Mouse (Mus musculus) intestine, postnatal 0 days (tissue): ENCODE results near the gene Exoc3l2. TPM values are rescaled to one million over a fixed set of nuclear protein-coding genes. Genes with fewer than 3 reads are reported as not detected.

Experiments used
- ATAC-seq: fragments of 200-750 bp; cut with Nextera tagmentation; 2 replicates; pipeline ENCODE4 v1.8.0; 2017; ENCODE audit warnings: mild to moderate bottlenecking, moderate TSS enrichment, moderate library complexity
- H3K27ac ChIP-seq: fragments of 300-500 bp; sonication (generic); 2 replicates; pipeline ENCODE4 v1.5.1; 2014; ENCODE audit warnings: mild to moderate bottlenecking, low read depth, low read length, moderate library complexity
- H3K27me3 ChIP-seq: fragments of 300-500 bp; sonication (generic); replicated peaks from 2 replicates; pipeline ENCODE4 v1.6.1; 2014; ENCODE audit warnings: low read length, mixed read lengths; ENCODE audit not compliant: control insufficient read depth, insufficient read depth
- H3K36me3 ChIP-seq: fragments of 300-500 bp; sonication (generic); 2 replicates; pipeline ENCODE4 v1.6.1; 2014; ENCODE audit warnings: mild to moderate bottlenecking, moderate library complexity; ENCODE audit not compliant: control insufficient read depth, insufficient read depth
- H3K4me1 ChIP-seq: fragments of 300-500 bp; sonication (generic); replicated peaks from 2 replicates; pipeline ENCODE4 v1.6.1; 2014; ENCODE audit warnings: antibody characterized with exemption, low read length, mixed read lengths; ENCODE audit not compliant: control insufficient read depth, insufficient read depth
- H3K4me2 ChIP-seq: fragments of 300-500 bp; sonication (generic); replicated peaks from 2 replicates; pipeline ENCODE4 v1.6.1; 2014; ENCODE audit warnings: low read depth, mild to moderate bottlenecking, moderate library complexity
- H3K4me3 ChIP-seq: fragments of 300-500 bp; sonication (generic); 2 replicates; pipeline ENCODE4 v1.5.1; 2014; ENCODE audit warnings: low read depth, low read length
- H3K9ac ChIP-seq: fragments of 300-500 bp; sonication (generic); 2 replicates; pipeline ENCODE4 v1.6.1; 2014; ENCODE audit warnings: mild to moderate bottlenecking, low read depth, low read length
- H3K9me3 ChIP-seq: fragments of 300-500 bp; sonication (generic); 2 replicates; pipeline ENCODE4 v1.6.1; 2016; ENCODE audit warnings: mixed run types; ENCODE audit not compliant: control insufficient read depth
- CTCF ChIP-seq: sonication (generic); IDR thresholded peaks from 2 replicates; pipeline ENCODE4 v1.5.1; 2016; ENCODE audit warnings: low read depth, mild to moderate bottlenecking, control low read depth, antibody characterized with exemption, moderate library complexity
- WGBS: fragments of 180-500 bp; shearing (Covaris S2); extraction: QIAGEN DNeasy Blood & Tissue Kit; methylation state at CpG from one replicate; pipeline ENCODE4 v1.1.7; 2014; 5-methylcytosine and 5-hydroxymethylcytosine counted together
- polyA plus RNA-seq: library from polyadenylated mRNA; unstranded; fragments of >200 nt; fragmentation: Nextera tagmentation; extraction: Ambion mirVana; gene quantifications from 2 replicates; pipeline ENCODE4 v1.2.1, GENCODE M21; 2015

Exoc3l2 gene
- polyA plus RNA-seq, 1 experiment from 2014 or later, result 1.1 TPM

- Histone ChIP-seq H3K4me1 (no peaks in the 10 kb centered on the region), H3K4me2 (no peak overlapping the region), H3K27me3 (no peaks in the 10 kb centered on the region), H3K27ac (no peak overlapping the region), H3K4me3 (no peak overlapping the region), H3K9me3 (no peaks in the 10 kb centered on the region), H3K9ac (no peak overlapping the region), H3K36me3 (no peaks in the 10 kb centered on the region)
- 60% methylated on average over 8 of the region's 8 CpGs for WGBS
- ATAC-seq, result 0 out of 2 replicates have a peak, but pooled peaks have one; percentile 14
- TF ChIP-seq CTCF, result no peak
Observed at GRCm38 (mm10) chr7:19542155-19542691, 79.1 kb downstream of the Exoc3l2 start.

- TF ChIP-seq CTCF, result peak; percentile 68
- Histone ChIP-seq H3K9me3 (no peaks in the 10 kb centered on the region), H3K27ac (no peak overlapping the region), H3K27me3 (no peaks in the 10 kb centered on the region), H3K9ac (no peak overlapping the region), H3K4me3 (no peak overlapping the region), H3K4me2 (no peak overlapping the region), H3K36me3 (no peaks in the 10 kb centered on the region), H3K4me1 (0 out of 2 replicates have a peak, but pooled peaks cover 6% of the 10 kb centered on the region)
- 37% methylated on average over 6 of the region's 6 CpGs for WGBS
- no peak for ATAC-seq
Observed at GRCm38 (mm10) chr7:19543584-19543983, 80.5 kb downstream of the Exoc3l2 start.

GRCm38 (mm10) chr7:19546007-19546406 lies 82.9 kb downstream of the Exoc3l2 start:
- Histone ChIP-seq H3K27ac (no peak overlapping the region), H3K9ac (no peak overlapping the region), H3K4me3 (no peak overlapping the region), H3K27me3 (no peaks in the 10 kb centered on the region), H3K4me1 (0 out of 2 replicates have a peak, but pooled peaks cover 6% of the 10 kb centered on the region), H3K4me2 (no peak overlapping the region), H3K9me3 (no peaks in the 10 kb centered on the region), H3K36me3 (no peaks in the 10 kb centered on the region; the same call in 1 of the 2 replicates)
- TF ChIP-seq CTCF, result no peak
- ATAC-seq, result peak; percentile 27; the same call in 1 of the 2 replicates
- WGBS, result 15% methylated on average over 3 of the region's 3 CpGs

Other genes with a start within 250 kb of the Exoc3l2 start
- gene Opa3, start 235.0 kb upstream of the Exoc3l2 start, polyA plus RNA-seq, result 26.5 and 27.5 TPM in 2 replicates
- gene Vasp, start 191.5 kb upstream of the Exoc3l2 start, polyA plus RNA-seq, result 98.5 and 106 TPM in 2 replicates
- 0.12 and 0.14 TPM in 2 replicates for gene Ppm1n, start 183.3 kb upstream of the Exoc3l2 start, polyA plus RNA-seq
- gene Rtn2, start 180.7 kb upstream of the Exoc3l2 start, polyA plus RNA-seq, result 7.1 and 9.3 TPM in 2 replicates
- 0.12 and 0.54 TPM in 2 replicates for gene Fosb, start 153.3 kb upstream of the Exoc3l2 start, polyA plus RNA-seq
- gene Ercc1, start 118.6 kb upstream of the Exoc3l2 start, polyA plus RNA-seq, result 22.1 and 27.1 TPM in 2 replicates
- 8.3 and 9.7 TPM in 2 replicates for gene Cd3eap, start 103.8 kb upstream of the Exoc3l2 start, polyA plus RNA-seq
- gene Ppp1r13l, start 103.6 kb upstream of the Exoc3l2 start, polyA plus RNA-seq, result 1.4 TPM in 2 replicates
- 6.2 and 8.7 TPM in 2 replicates for gene Ercc2, start 81.3 kb upstream of the Exoc3l2 start, polyA plus RNA-seq
- gene Klc3, start 59.2 kb upstream of the Exoc3l2 start, polyA plus RNA-seq, result 1.6 TPM in 2 replicates
- gene Ckm, start 58.6 kb upstream of the Exoc3l2 start, polyA plus RNA-seq, result 25.2 and 26.2 TPM in 2 replicates
- 4.2 and 4.7 TPM in 2 replicates for gene Mark4, start 4.5 kb upstream of the Exoc3l2 start, polyA plus RNA-seq
- 3.4 TPM in 2 replicates for gene Bloc1s3, start 45.0 kb downstream of the Exoc3l2 start, polyA plus RNA-seq
- gene Trappc6a, start 45.1 kb downstream of the Exoc3l2 start, polyA plus RNA-seq, result 108 and 118 TPM in 2 replicates
- not detected in 2 replicates for gene Nkpd1, start 54.5 kb downstream of the Exoc3l2 start, polyA plus RNA-seq
- 13.9 and 15.0 TPM in 2 replicates for gene Ppp1r37, start 99.7 kb downstream of the Exoc3l2 start, polyA plus RNA-seq
- 0.14 TPM in 1 of 2 replicates, not detected in the other for gene Zfp296, start 114.0 kb downstream of the Exoc3l2 start, polyA plus RNA-seq
- gene Gemin7, start 114.3 kb downstream of the Exoc3l2 start, polyA plus RNA-seq, result 99.5 and 102 TPM in 2 replicates
- gene Clasrp, start 141.2 kb downstream of the Exoc3l2 start, polyA plus RNA-seq, result 14.8 and 16.9 TPM in 2 replicates
- gene Relb, start 166.1 kb downstream of the Exoc3l2 start, polyA plus RNA-seq, result 10.5 and 10.6 TPM in 2 replicates
- gene Clptm1, start 201.7 kb downstream of the Exoc3l2 start, polyA plus RNA-seq, result 66.1 and 70.6 TPM in 2 replicates
- 11,285 and 12,482 TPM in 2 replicates for gene Apoc2, start 214.6 kb downstream of the Exoc3l2 start, polyA plus RNA-seq
- gene Gm44805, start 218.1 kb downstream of the Exoc3l2 start, polyA plus RNA-seq, result 5.6 and 13.5 TPM in 2 replicates
- gene Apoc4, start 218.1 kb downstream of the Exoc3l2 start, polyA plus RNA-seq, result 0.70 and 1.4 TPM in 2 replicates
- 34.7 and 50.0 TPM in 2 replicates for gene Apoc1, start 229.3 kb downstream of the Exoc3l2 start, polyA plus RNA-seq
- 435 and 436 TPM in 2 replicates for gene Apoe, start 235.9 kb downstream of the Exoc3l2 start, polyA plus RNA-seq